Mouse (Mus musculus): ENCODE measurements around the gene Shb. TPM values are rescaled to one million over a fixed set of nuclear protein-coding genes. Genes with fewer than 3 reads are reported as not detected.

Gene Shb
- polyA plus RNA-seq, 1 experiment from 2014 or later = 7.5 TPM

- Histone ChIP-seq H3K27me3 (ENCODE audit: control insufficient read depth, insufficient read depth, low read length) (no peaks in the 10 kb centered on the region), H3K27ac (ENCODE audit: low read depth, low read length) (0 out of 2 replicates have a peak overlapping the region, but pooled peaks have one; percentile 46), H3K9ac (ENCODE audit: low read length) (no peak overlapping the region), H3K9me3 (ENCODE audit: control insufficient read depth, low read length) (no peaks in the 10 kb centered on the region), H3K4me3 (ENCODE audit: low read depth, low read length) (no peak overlapping the region), H3K4me2 (ENCODE audit: low read depth) (no peak overlapping the region), H3K36me3 (ENCODE audit: control insufficient read depth, insufficient read depth, low read length) (no peaks in the 10 kb centered on the region; the same call in 1 of the 2 replicates), H3K4me1 (ENCODE audit: control insufficient read depth, insufficient read depth, low read length) (peaks cover 19% of the 10 kb centered on the region)
- peak; percentile 73 for ATAC-seq (ENCODE audit: insufficient read depth, low FRiP score, low TSS enrichment)
- 52% methylated on average over 11 of the region's 11 CpGs for WGBS
- DNase-seq (ENCODE audit: low spot score) = peak; percentile 69
These were observed 59.1 kb downstream of the Shb start for GRCm38 (mm10) chr4:45473129-45473528.

DNA sequence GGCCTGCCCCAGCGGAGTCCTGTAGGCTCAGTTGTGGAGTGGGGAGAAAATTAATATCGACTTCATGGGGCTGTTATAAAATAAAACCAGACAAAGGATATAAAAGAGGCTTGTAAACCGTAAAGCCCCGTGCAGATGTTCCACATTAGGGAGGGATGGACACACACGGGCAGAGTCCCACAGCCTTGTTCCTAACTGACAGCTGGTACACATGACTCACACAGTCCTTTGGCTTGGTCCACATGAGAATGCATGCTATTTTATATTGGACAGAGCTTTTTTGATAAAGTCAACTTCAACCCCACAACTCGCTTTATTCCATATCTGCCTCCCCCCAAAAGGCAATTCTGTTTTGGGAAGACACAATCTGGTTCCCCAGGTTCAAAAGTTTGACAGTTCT is 59.6 kb downstream of the Shb start:
- 0 out of 2 replicates have a peak overlapping the region, but pooled peaks have one; percentile 46 for H3K27ac ChIP-seq (ENCODE audit: low read depth, low read length)
- no peaks in the 10 kb centered on the region; the same call in 1 of the 2 replicates for H3K36me3 ChIP-seq (ENCODE audit: control insufficient read depth, insufficient read depth, low read length)
- H3K4me1 ChIP-seq (ENCODE audit: control insufficient read depth, insufficient read depth, low read length) = peaks cover 19% of the 10 kb centered on the region
- no peaks in the 10 kb centered on the region for H3K27me3 ChIP-seq (ENCODE audit: control insufficient read depth, insufficient read depth, low read length)
- no peak overlapping the region for H3K4me3 ChIP-seq (ENCODE audit: low read depth, low read length)
- no peak overlapping the region for H3K4me2 ChIP-seq (ENCODE audit: low read depth)
- no peak overlapping the region for H3K9ac ChIP-seq (ENCODE audit: low read length)
- DNase-seq (ENCODE audit: low spot score) (no peak), ATAC-seq (ENCODE audit: insufficient read depth, low FRiP score, low TSS enrichment) (no peak)
- 61% methylated on average over 6 of the region's 6 CpGs for WGBS
- no peaks in the 10 kb centered on the region for H3K9me3 ChIP-seq (ENCODE audit: control insufficient read depth, low read length)

DNA sequence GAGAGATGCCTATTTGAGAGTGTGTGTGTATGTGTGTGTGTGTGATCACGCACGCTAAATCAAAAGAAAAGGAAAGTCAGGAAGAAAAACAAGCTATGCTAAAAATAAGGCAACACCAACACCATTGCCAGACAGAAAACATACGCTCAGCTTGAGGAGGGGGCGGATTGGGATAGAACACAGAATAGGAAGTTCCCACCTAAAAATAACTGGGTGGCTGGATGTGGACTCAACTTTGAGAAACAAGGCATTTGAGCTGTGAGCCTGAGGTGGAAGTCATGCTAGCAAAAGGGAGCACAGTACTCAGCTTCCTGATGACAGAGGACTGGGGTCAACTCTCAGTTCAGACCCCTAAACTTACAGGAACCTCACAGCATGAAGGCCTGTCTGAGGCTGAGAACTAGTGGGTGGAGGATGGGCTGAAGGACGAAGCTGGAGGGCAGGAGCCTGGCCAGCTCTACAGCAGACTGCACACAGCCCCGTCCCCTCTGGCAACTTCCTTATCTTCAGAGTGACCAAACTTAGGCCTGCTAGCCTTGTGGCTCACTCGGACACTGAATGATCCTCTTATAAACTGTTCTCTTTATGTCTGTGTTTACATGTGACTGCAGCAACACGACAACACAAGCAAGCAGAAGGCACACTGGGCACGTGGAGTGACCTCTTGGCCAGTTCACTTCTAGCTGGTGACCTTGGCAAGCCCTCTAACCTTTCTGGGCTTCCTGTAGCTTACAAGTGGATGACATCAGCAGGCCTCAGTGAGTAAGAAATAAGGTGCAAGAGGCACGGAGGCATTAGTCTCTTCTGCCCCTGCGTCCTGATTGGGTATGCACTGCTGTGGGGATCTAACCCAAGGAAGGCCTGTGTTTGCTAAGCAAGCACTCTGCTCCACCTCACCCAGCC is 60.4 kb downstream of the Shb start:
- Histone ChIP-seq H3K9me3 (ENCODE audit: control insufficient read depth, low read length) (no peaks in the 10 kb centered on the region), H3K4me3 (ENCODE audit: low read depth, low read length) (no peak overlapping the region), H3K27me3 (ENCODE audit: control insufficient read depth, insufficient read depth, low read length) (no peaks in the 10 kb centered on the region), H3K27ac (ENCODE audit: low read depth, low read length) (no peak overlapping the region), H3K9ac (ENCODE audit: low read length) (no peak overlapping the region), H3K36me3 (ENCODE audit: control insufficient read depth, insufficient read depth, low read length) (no peaks in the 10 kb centered on the region; the same call in 1 of the 2 replicates), H3K4me1 (ENCODE audit: control insufficient read depth, insufficient read depth, low read length) (peaks cover 19% of the 10 kb centered on the region), H3K4me2 (ENCODE audit: low read depth) (no peak overlapping the region)
- DNase-seq (ENCODE audit: low spot score) (no peak), ATAC-seq (ENCODE audit: insufficient read depth, low FRiP score, low TSS enrichment) (no peak)
- WGBS = 73% methylated on average over 11 of the region's 11 CpGs

- Histone ChIP-seq H3K36me3 (ENCODE audit: control insufficient read depth, insufficient read depth, low read length) (no peaks in the 10 kb centered on the region; the same call in 1 of the 2 replicates), H3K4me2 (ENCODE audit: low read depth) (no peak overlapping the region), H3K4me3 (ENCODE audit: low read depth, low read length) (no peak overlapping the region), H3K9ac (ENCODE audit: low read length) (no peak overlapping the region), H3K9me3 (ENCODE audit: control insufficient read depth, low read length) (no peaks in the 10 kb centered on the region), H3K27ac (ENCODE audit: low read depth, low read length) (no peak overlapping the region), H3K4me1 (ENCODE audit: control insufficient read depth, insufficient read depth, low read length) (peaks cover 19% of the 10 kb centered on the region), H3K27me3 (ENCODE audit: control insufficient read depth, insufficient read depth, low read length) (no peaks in the 10 kb centered on the region)
- no peak for ATAC-seq (ENCODE audit: insufficient read depth, low FRiP score, low TSS enrichment)
- 73% methylated on average over 6 of the region's 6 CpGs for WGBS
- no peak for DNase-seq (ENCODE audit: low spot score)
These were observed 63.2 kb downstream of the Shb start for GRCm38 (mm10) chr4:45469057-45469456.

DNA sequence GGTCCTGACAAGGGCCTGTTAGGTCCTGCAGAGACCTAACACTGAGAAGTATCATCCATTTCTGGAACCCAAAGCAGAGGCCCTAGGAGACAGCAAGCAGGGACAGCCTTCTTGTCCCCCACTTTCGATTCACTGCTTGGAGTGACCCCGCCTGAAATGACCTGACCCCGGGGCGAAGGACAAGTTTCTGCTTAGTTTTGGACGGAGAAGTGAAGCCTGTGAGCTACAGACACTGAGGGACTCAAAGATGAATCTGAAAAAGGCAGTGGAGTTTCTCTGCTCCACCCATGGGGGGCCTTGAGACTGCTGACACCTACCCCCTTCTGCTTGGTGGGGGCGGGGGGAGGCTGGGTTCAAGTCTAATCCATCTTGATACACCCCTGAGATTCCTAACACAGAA is 63.8 kb downstream of the Shb start:
- Histone ChIP-seq H3K4me3 (ENCODE audit: low read depth, low read length) (no peak overlapping the region), H3K27ac (ENCODE audit: low read depth, low read length) (no peak overlapping the region), H3K27me3 (ENCODE audit: control insufficient read depth, insufficient read depth, low read length) (no peaks in the 10 kb centered on the region), H3K4me2 (ENCODE audit: low read depth) (no peak overlapping the region), H3K36me3 (ENCODE audit: control insufficient read depth, insufficient read depth, low read length) (no peaks in the 10 kb centered on the region; the same call in 1 of the 2 replicates), H3K4me1 (ENCODE audit: control insufficient read depth, insufficient read depth, low read length) (peaks cover 19% of the 10 kb centered on the region), H3K9me3 (ENCODE audit: control insufficient read depth, low read length) (no peaks in the 10 kb centered on the region), H3K9ac (ENCODE audit: low read length) (no peak overlapping the region)
- DNase-seq (ENCODE audit: low spot score) = no peak
- WGBS = 72% methylated on average over 6 of the region's 6 CpGs
- no peak for ATAC-seq (ENCODE audit: insufficient read depth, low FRiP score, low TSS enrichment)

GRCm38 (mm10) chr4:45467115-45467912 is 65.0 kb downstream of the Shb start:
- 74% methylated on average over 12 of the region's 12 CpGs for WGBS
- peaks cover 7% of the 10 kb centered on the region for H3K4me1 ChIP-seq (ENCODE audit: control insufficient read depth, insufficient read depth, low read length)
- no peak for DNase-seq (ENCODE audit: low spot score)

GRCm38 (mm10) chr4:45464941-45465340 is 67.3 kb downstream of the Shb start:
- no peak overlapping the region for H3K27ac ChIP-seq (ENCODE audit: low read depth, low read length)
- H3K27me3 ChIP-seq (ENCODE audit: control insufficient read depth, insufficient read depth, low read length) = no peaks in the 10 kb centered on the region
- ATAC-seq (ENCODE audit: insufficient read depth, low FRiP score, low TSS enrichment) (no peak), DNase-seq (ENCODE audit: low spot score) (no peak)
- no peaks in the 10 kb centered on the region for H3K9me3 ChIP-seq (ENCODE audit: control insufficient read depth, low read length)
- no peak overlapping the region for H3K4me3 ChIP-seq (ENCODE audit: low read depth, low read length)
- no peaks in the 10 kb centered on the region for H3K36me3 ChIP-seq (ENCODE audit: control insufficient read depth, insufficient read depth, low read length)
- H3K4me1 ChIP-seq (ENCODE audit: control insufficient read depth, insufficient read depth, low read length) = peaks cover 2% of the 10 kb centered on the region; the same call in 1 of the 2 replicates
- 69% methylated on average over 9 of the region's 9 CpGs for WGBS
- no peak overlapping the region for H3K9ac ChIP-seq (ENCODE audit: low read length)
- no peak overlapping the region for H3K4me2 ChIP-seq (ENCODE audit: low read depth)

More at GRCm38 (mm10) chr4:45467115-45467912, 65.0 kb downstream of the Shb start:
- no peak overlapping the region for H3K27ac ChIP-seq (ENCODE audit: low read depth, low read length)
- H3K27me3 ChIP-seq (ENCODE audit: control insufficient read depth, insufficient read depth, low read length) = no peaks in the 10 kb centered on the region
- H3K36me3 ChIP-seq (ENCODE audit: control insufficient read depth, insufficient read depth, low read length) = no peaks in the 10 kb centered on the region; the same call in 1 of the 2 replicates
- no peak overlapping the region for H3K9ac ChIP-seq (ENCODE audit: low read length)
- H3K4me2 ChIP-seq (ENCODE audit: low read depth) = no peak overlapping the region
- H3K4me3 ChIP-seq (ENCODE audit: low read depth, low read length) = no peak overlapping the region
- H3K9me3 ChIP-seq (ENCODE audit: control insufficient read depth, low read length) = no peaks in the 10 kb centered on the region
- no peak for ATAC-seq (ENCODE audit: insufficient read depth, low FRiP score, low TSS enrichment)

DNA sequence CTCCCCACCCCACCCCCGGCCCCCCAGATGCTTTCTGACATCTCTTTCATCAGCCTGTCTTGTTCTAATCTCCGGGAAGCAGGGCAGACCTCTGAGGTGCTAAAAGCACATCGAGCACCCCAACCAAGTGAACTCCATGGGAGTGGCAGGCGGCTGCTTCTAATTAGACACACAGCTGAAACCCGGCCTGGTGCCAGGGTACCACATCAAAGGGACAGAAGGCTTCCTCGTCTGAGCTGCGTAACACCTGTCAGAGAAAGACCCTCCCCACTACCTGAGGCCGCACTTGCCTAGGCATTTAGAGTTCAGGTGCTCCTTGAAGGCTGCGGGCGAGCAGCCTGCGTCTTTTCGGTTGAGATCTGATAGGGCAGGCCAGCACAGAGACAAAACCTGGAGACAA is 67.7 kb downstream of the Shb start:
- 74% methylated on average over 12 of the region's 12 CpGs for WGBS
- Histone ChIP-seq H3K27me3 (ENCODE audit: control insufficient read depth, insufficient read depth, low read length) (no peaks in the 10 kb centered on the region), H3K9me3 (ENCODE audit: control insufficient read depth, low read length) (no peaks in the 10 kb centered on the region), H3K36me3 (ENCODE audit: control insufficient read depth, insufficient read depth, low read length) (no peaks in the 10 kb centered on the region), H3K27ac (ENCODE audit: low read depth, low read length) (no peak overlapping the region), H3K9ac (ENCODE audit: low read length) (no peak overlapping the region), H3K4me1 (ENCODE audit: control insufficient read depth, insufficient read depth, low read length) (peaks cover 2% of the 10 kb centered on the region; the same call in 1 of the 2 replicates), H3K4me3 (ENCODE audit: low read depth, low read length) (no peak overlapping the region), H3K4me2 (ENCODE audit: low read depth) (no peak overlapping the region)
- DNase-seq (ENCODE audit: low spot score) (no peak), ATAC-seq (ENCODE audit: insufficient read depth, low FRiP score, low TSS enrichment) (no peak)
